Mouse (Mus musculus) ES-E14 (cell line): Measurements from ENCODE around the gene Aph1c.

Experiments used
- CHD2 ChIP-seq: IDR thresholded peaks from 2 replicates; pipeline ENCODE4 v1.6.1; 2014; ENCODE audit warnings: mild to moderate bottlenecking, low read depth, low read length, inconsistent platforms
- MAFK ChIP-seq: IDR thresholded peaks from 2 replicates; pipeline ENCODE4 v1.6.1; 2014; ENCODE audit warnings: mild to moderate bottlenecking, low read depth, low read length, inconsistent platforms; ENCODE audit not compliant: insufficient read depth

DNA sequence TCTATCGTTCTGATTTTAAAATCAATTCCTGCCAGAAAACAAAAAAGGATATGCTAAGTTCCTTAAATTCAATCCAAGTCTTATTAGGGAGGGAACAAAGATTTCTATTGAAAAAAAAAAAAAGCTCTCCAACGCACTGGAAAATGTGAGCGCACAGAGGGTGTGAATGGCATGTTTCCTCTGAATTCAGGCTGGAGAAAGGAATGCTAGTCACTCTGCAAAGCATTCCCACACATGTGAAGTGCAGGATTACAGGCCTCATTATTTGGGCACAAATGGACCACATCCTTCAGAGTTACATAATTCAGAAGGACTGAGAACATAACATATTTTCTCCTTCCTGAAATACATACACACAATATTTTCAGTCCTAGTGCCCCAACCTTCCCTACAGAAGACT is 28.9 kb upstream of the Aph1c start:
- TF ChIP-seq CHD2 (no peak), MAFK (no peak)
